Mouse (Mus musculus) mouse trophoblast stem cell (cell line): ENCODE measurements around the gene Rgs13.
"Not testable (repeated sequence)": the region's sequence is repeated elsewhere in the genome, so short reads cannot be mapped to it uniquely, and the experiment has no call there.

Source experiments
- in situ Hi-C, 2 experiments: fragments of 300-500 bp; cut with MseI, MboI; formaldehyde crosslinking; loops; 2 replicates in 1 of 2; 3 replicates in 1 of 2; pipeline ENCODE4 v1.15.1; 2025

Rgs13 gene

GRCm38 (mm10) chr1:144152526-144152925 is 24.6 kb downstream of the Rgs13 start:
- in situ Hi-C loops = no loop called here

- in situ Hi-C loops = no loop called here
Observed at GRCm38 (mm10) chr1:144152184-144152525, 25.0 kb downstream of the Rgs13 start.

DNA sequence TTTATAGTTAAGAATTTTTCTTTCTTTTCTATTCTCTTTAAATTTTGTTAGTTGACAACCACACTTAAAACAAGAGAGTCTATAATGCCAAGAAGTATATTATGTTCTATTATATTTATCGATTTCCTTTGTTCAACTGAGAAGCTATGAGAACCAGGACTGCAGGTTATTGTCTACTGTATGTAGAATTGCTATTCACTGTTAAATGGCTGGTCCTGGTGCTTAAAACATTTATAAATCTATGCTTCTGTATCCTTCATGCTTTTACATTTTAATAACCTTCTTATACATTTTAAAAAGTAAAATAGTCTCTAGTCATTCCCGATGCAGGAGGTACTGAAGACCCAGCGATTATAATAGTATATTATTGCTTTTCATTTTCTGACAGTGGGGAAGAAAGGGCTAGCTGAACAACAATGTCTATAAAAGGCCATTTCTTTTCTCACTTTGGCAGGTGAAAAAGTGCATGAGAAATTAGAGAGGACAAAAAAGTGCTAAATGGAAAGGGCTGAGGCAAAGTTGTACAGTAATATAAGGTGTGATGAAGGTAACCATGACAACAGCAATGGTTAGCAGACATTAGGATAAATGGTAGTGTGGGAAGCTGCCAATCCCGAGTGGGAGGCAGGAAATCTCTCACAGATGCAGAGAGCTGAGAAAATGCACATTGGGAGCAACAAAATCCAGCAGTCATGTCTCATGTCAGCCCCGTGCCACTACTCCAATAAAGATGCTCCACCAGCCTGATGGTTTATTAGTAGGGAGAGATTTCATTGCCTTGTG is 25.6 kb downstream of the Rgs13 start:
- in situ Hi-C loops = no loop called here

- in situ Hi-C loops = no loop called here
Observed at GRCm38 (mm10) chr1:144149997-144150396, 27.2 kb downstream of the Rgs13 start.

DNA sequence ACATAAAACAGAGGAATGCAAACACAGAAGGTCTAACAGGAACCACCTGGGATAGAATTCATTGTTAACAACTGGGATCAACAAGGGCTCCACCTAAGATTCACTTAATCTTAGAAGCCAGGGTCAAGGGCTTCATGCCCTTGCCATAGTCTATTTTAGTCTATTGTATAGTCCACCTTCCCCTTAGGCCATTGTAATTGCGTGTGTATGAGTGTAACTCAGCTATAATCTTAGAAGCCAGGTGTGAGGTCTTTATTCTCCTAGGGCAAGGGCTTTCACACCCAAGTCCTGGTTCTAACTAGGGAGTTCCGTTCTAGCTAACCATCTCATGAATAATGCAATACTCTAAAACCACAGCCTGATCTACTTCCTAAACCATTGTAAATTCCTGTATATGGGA is 35.8 kb downstream of the Rgs13 start:
- in situ Hi-C loops = not testable (repeated sequence)

- in situ Hi-C loops = no loop called here
Observed at GRCm38 (mm10) chr1:144139847-144140246, 37.3 kb downstream of the Rgs13 start.

DNA sequence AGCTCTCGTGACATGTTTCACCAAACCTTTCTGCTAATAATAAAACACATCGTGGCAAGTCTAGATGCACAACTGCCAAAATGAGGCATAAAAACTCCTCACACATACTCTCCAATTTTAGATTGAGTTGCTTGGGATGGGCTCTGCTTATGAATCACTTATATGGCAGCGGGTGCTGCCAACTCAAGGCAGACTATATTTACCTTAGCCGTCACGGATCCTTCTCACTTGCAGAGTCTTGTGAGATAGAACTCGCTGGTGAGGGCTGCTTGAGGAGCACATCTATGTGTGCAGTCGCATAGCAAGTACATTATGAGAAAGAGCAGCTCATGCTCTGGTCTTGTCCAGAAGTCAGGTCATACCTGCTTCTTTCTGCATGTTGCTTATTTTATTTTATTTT is 49.2 kb downstream of the Rgs13 start:
- in situ Hi-C loops = no loop called here

- in situ Hi-C loops = no loop called here
Observed at GRCm38 (mm10) chr1:144120042-144120441, 57.1 kb downstream of the Rgs13 start.

DNA sequence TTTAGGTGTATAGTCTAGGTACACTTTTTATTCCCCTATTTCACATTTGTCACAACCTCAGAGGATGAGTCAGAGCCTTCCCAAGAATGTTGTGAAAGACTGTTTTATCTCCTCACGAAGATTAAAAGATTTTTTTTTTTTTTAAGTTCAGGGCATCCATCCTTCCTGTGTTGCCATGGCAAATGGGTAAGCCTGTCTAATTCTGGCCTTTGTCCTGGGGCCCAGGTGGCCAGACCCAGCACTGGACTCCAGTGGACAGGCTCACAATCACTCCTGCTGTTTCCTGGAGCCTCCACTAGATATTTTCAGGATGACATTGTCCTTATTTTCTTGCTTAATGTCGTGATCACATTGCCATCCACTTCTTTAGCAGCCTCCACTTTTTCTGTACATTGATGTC is 57.7 kb downstream of the Rgs13 start:
- in situ Hi-C loops = no loop called here

DNA sequence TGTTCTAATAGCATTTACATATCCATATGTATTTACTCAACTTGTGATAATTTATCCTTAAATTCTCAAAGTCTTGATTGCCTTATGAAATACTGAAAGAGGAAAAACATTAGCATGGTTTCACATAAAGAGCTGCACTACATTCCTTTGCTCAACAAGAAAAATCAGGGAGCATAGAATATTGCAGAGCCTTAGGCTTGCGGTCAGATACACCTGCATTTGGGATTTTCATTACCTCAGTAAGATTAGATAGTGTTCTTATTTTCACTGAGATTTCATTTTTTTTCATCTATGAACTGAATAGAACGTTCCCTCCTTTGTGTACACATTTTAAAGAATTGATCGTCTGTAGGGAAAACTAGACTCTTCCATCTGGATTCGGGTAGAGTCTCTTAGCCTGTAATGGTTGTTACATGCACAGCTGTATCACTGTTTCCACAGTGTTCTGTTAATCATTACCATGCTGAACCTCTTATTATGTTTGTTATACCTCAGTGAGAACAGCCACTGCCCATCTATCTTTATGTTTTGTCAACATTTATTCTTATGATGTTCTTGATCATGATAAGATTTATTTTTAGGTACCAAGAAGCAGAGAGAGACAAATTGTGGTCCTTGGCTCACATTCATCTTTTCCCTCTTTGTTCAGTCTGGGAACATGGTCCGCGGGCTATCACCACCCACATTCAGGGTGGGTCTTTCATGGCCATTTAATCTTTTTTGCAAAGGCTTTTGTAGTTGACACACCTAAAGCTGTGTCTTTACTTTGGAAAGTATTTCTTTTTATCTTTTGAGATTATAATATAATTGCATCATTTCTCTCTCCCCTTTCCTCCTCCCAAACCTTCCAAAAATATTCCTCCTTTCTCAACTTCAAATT is 61.1 kb downstream of the Rgs13 start:
- in situ Hi-C loops = no loop called here

DNA sequence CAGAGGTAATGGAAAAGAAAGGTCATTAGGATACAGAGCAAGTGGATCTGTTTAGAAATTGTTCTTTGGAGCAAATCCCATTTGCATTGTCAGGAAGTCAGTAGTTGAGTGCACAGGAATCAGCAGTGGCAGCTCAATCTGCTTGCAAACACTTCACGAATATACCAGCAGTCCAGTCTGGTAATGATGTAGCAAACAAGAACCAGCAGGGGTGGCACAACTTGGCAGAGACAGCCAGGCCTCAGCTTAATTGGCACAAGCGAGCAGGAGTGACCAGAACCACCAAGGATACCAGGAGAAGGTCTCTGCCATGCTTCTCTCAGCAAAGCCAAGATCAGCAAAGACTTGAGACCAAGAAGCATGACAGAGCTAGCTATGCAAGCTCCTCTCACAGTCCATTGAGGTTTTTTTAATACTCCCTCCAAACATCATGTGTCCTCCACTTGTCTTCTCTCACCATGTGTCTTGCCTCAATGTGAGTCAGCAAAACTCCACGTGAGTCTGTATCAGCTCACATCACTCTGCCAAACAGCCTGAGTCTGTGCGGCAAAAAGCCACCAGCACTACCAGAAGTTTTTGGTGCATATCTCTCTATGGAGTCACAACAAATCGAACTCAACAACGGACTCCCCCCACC is 63.6 kb downstream of the Rgs13 start:
- in situ Hi-C loops = no loop called here

- in situ Hi-C loops = no loop called here
Observed at GRCm38 (mm10) chr1:144112946-144113345, 64.2 kb downstream of the Rgs13 start.

DNA sequence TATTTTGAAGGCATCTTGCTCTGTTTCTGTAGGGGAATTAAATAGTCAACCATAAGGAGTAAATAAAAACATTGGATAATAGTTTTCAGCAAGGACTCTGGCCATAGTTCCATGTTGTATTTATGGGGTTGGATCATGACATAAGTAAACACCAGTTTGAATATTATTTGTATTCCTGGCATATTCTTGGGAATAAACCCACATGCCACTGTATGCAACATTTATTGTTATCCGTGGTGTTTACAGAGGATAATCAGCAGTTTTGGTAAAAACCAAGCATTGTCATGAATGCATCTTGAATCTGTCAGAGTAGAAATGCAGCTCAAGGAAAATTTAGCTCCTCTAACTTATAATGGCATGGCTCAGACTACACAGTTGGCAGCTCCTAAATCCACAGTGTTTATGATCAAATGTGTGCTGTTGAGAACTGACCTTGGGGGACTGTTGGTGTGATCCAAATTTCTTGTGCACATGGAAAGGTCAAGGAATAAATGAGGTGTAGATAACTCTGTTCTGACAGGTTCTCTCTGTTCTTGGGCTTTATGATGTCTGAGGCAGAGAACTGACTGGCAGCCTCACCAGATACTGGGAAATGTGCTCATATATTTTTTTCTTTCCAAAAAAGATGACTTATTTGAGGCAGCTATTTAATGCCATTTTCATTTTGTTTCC is 78.4 kb downstream of the Rgs13 start:
- in situ Hi-C loops = no loop called here

DNA sequence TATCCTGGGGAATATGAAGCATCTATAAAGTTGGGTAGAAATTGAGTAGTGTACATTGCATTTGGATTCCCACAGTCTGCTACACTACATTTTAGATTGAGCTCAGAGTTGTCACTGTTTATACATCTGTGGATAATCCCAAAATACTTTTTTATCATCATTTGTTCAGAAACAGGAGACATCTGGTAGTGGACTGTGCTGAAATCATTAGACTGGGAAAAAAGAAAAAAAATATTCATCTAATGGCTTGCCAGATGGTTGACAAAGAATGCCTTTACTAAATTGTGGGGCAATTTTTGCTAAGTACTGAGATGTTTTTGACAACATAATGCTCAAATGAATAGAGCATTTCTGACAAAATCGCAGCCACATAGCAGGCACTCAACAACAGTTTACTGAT is 86.8 kb downstream of the Rgs13 start:
- in situ Hi-C loops = no loop called here
